Mouse (Mus musculus): Measurements from ENCODE around the gene Gtf2f2.

- no peak for TF ChIP-seq CTCF (IDR thresholded peaks at IDR 0.05)
- no peak for TF ChIP-seq EP300 (IDR thresholded peaks at IDR 0.05)
Observed at GRCm38 (mm10) chr14:75931266-75931665, 79.4 kb downstream of the Gtf2f2 start.

Measured in lung, postnatal 0 days (tissue).